Mouse (Mus musculus): ENCODE measurements around the gene Tnrc6b. TPM values are rescaled to one million over a fixed set of nuclear protein-coding genes. Genes with fewer than 3 reads are reported as not detected.

Gene Tnrc6b
- polyA plus RNA-seq, 1 experiment from 2014 or later: 10.0 TPM

- Histone ChIP-seq H3K36me3 (ENCODE audit: control insufficient read depth, insufficient read depth, low read length) (no peaks in the 10 kb centered on the region), H3K27ac (ENCODE audit: low read depth, low read length) (peak overlapping the region; percentile 61), H3K9me3 (replicated peaks; ENCODE audit: control insufficient read depth, low read length) (no peaks in the 10 kb centered on the region), H3K4me2 (ENCODE audit: low read length) (peak overlapping the region; percentile 44; the same call in 1 of the 2 replicates), H3K27me3 (replicated peaks; ENCODE audit: control insufficient read depth, insufficient read depth, low read length) (no peaks in the 10 kb centered on the region), H3K4me1 (ENCODE audit: control insufficient read depth, insufficient read depth, low read length) (peaks cover 6% of the 10 kb centered on the region), H3K4me3 (ENCODE audit: low read depth, low read length) (no peak overlapping the region), H3K9ac (ENCODE audit: low read length) (0 out of 2 replicates have a peak overlapping the region, but pooled peaks have one; percentile 9)
- DNase-seq (ENCODE audit: low spot score) (peak; percentile 88), ATAC-seq (no peak)
- 47% methylated on average over 8 of the region's 8 CpGs for WGBS
Observed at GRCm38 (mm10) chr15:80707088-80707487, 4.0 kb upstream of the Tnrc6b start.

DNA sequence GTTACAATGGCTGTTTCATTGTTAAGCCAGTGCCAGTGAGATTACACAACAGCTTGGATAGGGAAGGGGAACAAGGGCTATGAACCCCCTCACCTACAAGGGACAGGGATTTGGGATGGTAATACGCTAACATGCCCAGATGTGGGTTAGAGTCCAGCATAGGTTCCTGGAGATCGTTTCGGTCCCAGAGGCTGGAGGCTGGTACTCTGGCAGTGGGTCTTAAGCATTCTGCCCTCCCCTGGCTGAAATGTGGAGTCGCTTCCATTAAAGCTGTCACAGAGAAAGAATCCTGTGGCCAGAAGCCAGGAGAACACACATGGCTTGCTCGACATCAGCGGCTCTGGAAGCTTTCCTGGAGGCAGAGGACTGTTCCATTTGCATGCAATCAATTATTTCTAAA is 1.5 kb upstream of the Tnrc6b start:
- H3K4me2 ChIP-seq (ENCODE audit: low read length): no peak overlapping the region

GRCm38 (mm10) chr15:80710257-80710607 is 881 bp upstream of the Tnrc6b start:
- no peaks in the 10 kb centered on the region for H3K27me3 ChIP-seq (replicated peaks; ENCODE audit: control insufficient read depth, insufficient read depth, low read length)
- H3K4me2 ChIP-seq (ENCODE audit: low read length): peak overlapping the region; percentile 47
- ATAC-seq (no peak), DNase-seq (ENCODE audit: low spot score) (no peak)
- no peaks in the 10 kb centered on the region for H3K9me3 ChIP-seq (replicated peaks; ENCODE audit: control insufficient read depth, low read length)
- H3K4me1 ChIP-seq (ENCODE audit: control insufficient read depth, insufficient read depth, low read length): peaks cover 6% of the 10 kb centered on the region
- H3K4me3 ChIP-seq (ENCODE audit: low read depth, low read length): peak overlapping the region; percentile 95
- no peaks in the 10 kb centered on the region for H3K36me3 ChIP-seq (ENCODE audit: control insufficient read depth, insufficient read depth, low read length)
- H3K9ac ChIP-seq (ENCODE audit: low read length): no peak overlapping the region
- 16% methylated on average over 5 of the region's 5 CpGs for WGBS
- H3K27ac ChIP-seq (ENCODE audit: low read depth, low read length): no peak overlapping the region

More for the DNA sequence above, 1.5 kb upstream of the Tnrc6b start:
- Histone ChIP-seq H3K27me3 (replicated peaks; ENCODE audit: control insufficient read depth, insufficient read depth, low read length) (no peaks in the 10 kb centered on the region), H3K27ac (ENCODE audit: low read depth, low read length) (no peak overlapping the region), H3K4me1 (ENCODE audit: control insufficient read depth, insufficient read depth, low read length) (peaks cover 6% of the 10 kb centered on the region), H3K4me3 (ENCODE audit: low read depth, low read length) (no peak overlapping the region), H3K36me3 (ENCODE audit: control insufficient read depth, insufficient read depth, low read length) (no peaks in the 10 kb centered on the region), H3K9ac (ENCODE audit: low read length) (no peak overlapping the region), H3K9me3 (replicated peaks; ENCODE audit: control insufficient read depth, low read length) (no peaks in the 10 kb centered on the region)
- ATAC-seq (no peak), DNase-seq (ENCODE audit: low spot score) (peak; percentile 88)
- 35% methylated on average over 6 of the region's 6 CpGs for WGBS

- H3K9ac ChIP-seq (ENCODE audit: low read length): peak overlapping the region; percentile 84
- no peaks in the 10 kb centered on the region for H3K9me3 ChIP-seq (replicated peaks; ENCODE audit: control insufficient read depth, low read length)
- peaks cover 4% of the 10 kb centered on the region for H3K4me1 ChIP-seq (ENCODE audit: control insufficient read depth, insufficient read depth, low read length)
- peak; percentile 64 for DNase-seq (ENCODE audit: low spot score)
- H3K27ac ChIP-seq (ENCODE audit: low read depth, low read length): peak overlapping the region; percentile 84
- ATAC-seq: peak; percentile 40
- WGBS: under 1% methylated on average over 66 of the region's 106 CpGs
- no peaks in the 10 kb centered on the region for H3K36me3 ChIP-seq (ENCODE audit: control insufficient read depth, insufficient read depth, low read length)
- peak overlapping the region; percentile 95 for H3K4me3 ChIP-seq (ENCODE audit: low read depth, low read length)
- no peaks in the 10 kb centered on the region for H3K27me3 ChIP-seq (replicated peaks; ENCODE audit: control insufficient read depth, insufficient read depth, low read length)
- peak overlapping the region; percentile 83 for H3K4me2 ChIP-seq (ENCODE audit: low read length)
Observed at GRCm38 (mm10) chr15:80711401-80712151, 463 bp downstream of the Tnrc6b start.

GRCm38 (mm10) chr15:80714299-80714698 is 3.2 kb downstream of the Tnrc6b start:
- H3K9me3 ChIP-seq (replicated peaks; ENCODE audit: control insufficient read depth, low read length): no peaks in the 10 kb centered on the region
- H3K4me1 ChIP-seq (ENCODE audit: control insufficient read depth, insufficient read depth, low read length): no peaks in the 10 kb centered on the region
- 82% methylated on average over 4 of the region's 4 CpGs for WGBS
- H3K4me3 ChIP-seq (ENCODE audit: low read depth, low read length): no peak overlapping the region
- no peak overlapping the region for H3K4me2 ChIP-seq (ENCODE audit: low read length)
- no peaks in the 10 kb centered on the region for H3K27me3 ChIP-seq (replicated peaks; ENCODE audit: control insufficient read depth, insufficient read depth, low read length)
- no peaks in the 10 kb centered on the region for H3K36me3 ChIP-seq (ENCODE audit: control insufficient read depth, insufficient read depth, low read length)
- DNase-seq (ENCODE audit: low spot score): no peak
- H3K9ac ChIP-seq (ENCODE audit: low read length): no peak overlapping the region
- no peak for ATAC-seq
- no peak overlapping the region for H3K27ac ChIP-seq (ENCODE audit: low read depth, low read length)

- ATAC-seq: no peak
- Histone ChIP-seq H3K4me3 (ENCODE audit: low read depth, low read length) (no peak overlapping the region), H3K36me3 (ENCODE audit: control insufficient read depth, insufficient read depth, low read length) (no peaks in the 10 kb centered on the region), H3K9ac (ENCODE audit: low read length) (no peak overlapping the region), H3K4me1 (ENCODE audit: control insufficient read depth, insufficient read depth, low read length) (no peaks in the 10 kb centered on the region), H3K4me2 (ENCODE audit: low read length) (no peak overlapping the region), H3K27me3 (replicated peaks; ENCODE audit: control insufficient read depth, insufficient read depth, low read length) (no peaks in the 10 kb centered on the region), H3K27ac (ENCODE audit: low read depth, low read length) (no peak overlapping the region), H3K9me3 (replicated peaks; ENCODE audit: control insufficient read depth, low read length) (no peaks in the 10 kb centered on the region)
- DNase-seq (ENCODE audit: low spot score): no peak
- WGBS: 81% methylated on average over 8 of the region's 8 CpGs
Observed at GRCm38 (mm10) chr15:80716631-80717135, 5.6 kb downstream of the Tnrc6b start.

- H3K9me3 ChIP-seq (replicated peaks; ENCODE audit: control insufficient read depth, low read length): no peaks in the 10 kb centered on the region
- no peak overlapping the region for H3K9ac ChIP-seq (ENCODE audit: low read length)
- no peaks in the 10 kb centered on the region for H3K27me3 ChIP-seq (replicated peaks; ENCODE audit: control insufficient read depth, insufficient read depth, low read length)
- no peak overlapping the region for H3K4me2 ChIP-seq (ENCODE audit: low read length)
- H3K4me1 ChIP-seq (ENCODE audit: control insufficient read depth, insufficient read depth, low read length): no peaks in the 10 kb centered on the region
- H3K4me3 ChIP-seq (ENCODE audit: low read depth, low read length): no peak overlapping the region
- H3K27ac ChIP-seq (ENCODE audit: low read depth, low read length): no peak overlapping the region
- 45% methylated on average over 1 of the region's 1 CpGs for WGBS
- ATAC-seq: no peak
- no peak for DNase-seq (ENCODE audit: low spot score)
- H3K36me3 ChIP-seq (ENCODE audit: control insufficient read depth, insufficient read depth, low read length): no peaks in the 10 kb centered on the region
Observed at GRCm38 (mm10) chr15:80717431-80717830, 6.3 kb downstream of the Tnrc6b start.

DNA sequence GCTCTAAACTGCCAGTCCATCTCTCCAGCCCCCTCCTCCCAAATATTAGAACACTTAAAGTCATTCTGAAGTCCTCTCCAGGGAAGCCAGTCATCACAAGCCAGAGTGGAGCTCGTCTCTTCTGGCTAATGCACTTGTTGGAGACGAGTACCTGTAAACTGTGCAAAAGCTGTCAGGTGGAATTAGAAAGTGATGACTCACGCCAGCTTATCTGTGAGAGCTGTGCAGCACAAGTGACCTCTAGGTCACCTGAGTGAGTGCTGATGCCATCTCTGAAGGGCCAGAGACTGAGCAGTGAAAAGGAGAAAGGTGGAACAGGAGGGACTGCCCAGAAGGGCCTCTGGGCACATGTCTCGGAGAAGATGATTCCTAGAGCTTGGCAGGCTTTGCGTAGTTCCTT is 9.1 kb downstream of the Tnrc6b start:
- no peaks in the 10 kb centered on the region for H3K4me1 ChIP-seq (ENCODE audit: control insufficient read depth, insufficient read depth, low read length)
- no peaks in the 10 kb centered on the region for H3K9me3 ChIP-seq (replicated peaks; ENCODE audit: control insufficient read depth, low read length)
- H3K4me2 ChIP-seq (ENCODE audit: low read length): no peak overlapping the region
- WGBS: 85% methylated on average over 5 of the region's 5 CpGs
- H3K4me3 ChIP-seq (ENCODE audit: low read depth, low read length): no peak overlapping the region
- H3K36me3 ChIP-seq (ENCODE audit: control insufficient read depth, insufficient read depth, low read length): no peaks in the 10 kb centered on the region
- no peak for ATAC-seq
- H3K9ac ChIP-seq (ENCODE audit: low read length): no peak overlapping the region
- no peaks in the 10 kb centered on the region for H3K27me3 ChIP-seq (replicated peaks; ENCODE audit: control insufficient read depth, insufficient read depth, low read length)
- no peak for DNase-seq (ENCODE audit: low spot score)
- H3K27ac ChIP-seq (ENCODE audit: low read depth, low read length): no peak overlapping the region

DNA sequence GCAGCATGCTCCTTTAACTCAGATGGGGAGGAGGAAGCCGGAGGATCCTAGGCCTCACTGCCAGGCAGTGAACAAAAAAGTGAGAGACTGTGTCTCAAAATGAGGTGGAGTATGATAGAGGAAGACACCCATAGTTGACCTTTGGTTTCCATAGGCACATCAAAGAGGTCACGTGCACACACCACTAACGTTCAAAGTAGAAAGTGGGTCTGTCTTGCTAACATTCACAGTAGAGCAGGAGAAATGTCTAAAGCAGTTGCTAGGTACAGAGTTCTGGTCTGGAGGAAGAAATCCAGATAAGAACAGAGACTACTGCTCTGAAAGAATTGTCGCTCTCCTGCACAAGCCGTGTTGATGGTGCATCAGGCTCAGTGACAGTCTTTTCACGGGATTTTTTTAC is 10.7 kb downstream of the Tnrc6b start:
- Histone ChIP-seq H3K9me3 (replicated peaks; ENCODE audit: control insufficient read depth, low read length) (no peaks in the 10 kb centered on the region), H3K27me3 (replicated peaks; ENCODE audit: control insufficient read depth, insufficient read depth, low read length) (no peaks in the 10 kb centered on the region), H3K4me2 (ENCODE audit: low read length) (no peak overlapping the region), H3K9ac (ENCODE audit: low read length) (no peak overlapping the region), H3K27ac (ENCODE audit: low read depth, low read length) (no peak overlapping the region), H3K4me1 (ENCODE audit: control insufficient read depth, insufficient read depth, low read length) (no peaks in the 10 kb centered on the region), H3K36me3 (ENCODE audit: control insufficient read depth, insufficient read depth, low read length) (no peaks in the 10 kb centered on the region), H3K4me3 (ENCODE audit: low read depth, low read length) (no peak overlapping the region)
- WGBS: 86% methylated on average over 6 of the region's 6 CpGs
- ATAC-seq (no peak), DNase-seq (ENCODE audit: low spot score) (no peak)

Measured in forebrain, embryonic 14.5 days (tissue).